Mouse (Mus musculus): Measurements from ENCODE around the gene Tas2r117. TPM values are rescaled to one million over a fixed set of nuclear protein-coding genes. Genes with fewer than 3 reads are reported as not detected.

Gene Tas2r117
- polyA plus RNA-seq (2021; fragmentation: Nextera tagmentation): not detected in 2 replicates
- long read RNA-seq, experiment 1: 0 reads
- long read RNA-seq, experiment 2: 0 reads

DNA sequence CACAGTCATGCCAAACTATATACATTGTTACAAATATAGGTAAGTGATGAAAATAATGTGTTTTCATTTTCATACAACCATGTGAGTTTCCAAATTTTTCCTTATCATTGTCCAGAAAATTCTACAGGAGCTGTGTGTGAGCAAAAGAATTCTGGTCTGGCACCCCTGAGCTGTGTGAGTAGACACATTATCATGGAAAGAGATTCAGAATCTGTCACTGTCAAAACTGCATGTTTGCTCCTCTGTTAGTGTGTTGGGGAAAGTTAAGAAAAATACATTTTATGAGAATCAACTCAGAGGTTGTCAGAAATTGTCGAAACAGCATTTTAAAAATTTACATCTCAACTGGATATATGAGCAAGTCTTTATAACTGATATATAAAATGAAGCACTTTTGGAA lies at the start of gene Tas2r117:
Gene Tas2r117, plus strand, starts transcription at position 301 of the 400 bp plus-strand sequence.

DNA sequence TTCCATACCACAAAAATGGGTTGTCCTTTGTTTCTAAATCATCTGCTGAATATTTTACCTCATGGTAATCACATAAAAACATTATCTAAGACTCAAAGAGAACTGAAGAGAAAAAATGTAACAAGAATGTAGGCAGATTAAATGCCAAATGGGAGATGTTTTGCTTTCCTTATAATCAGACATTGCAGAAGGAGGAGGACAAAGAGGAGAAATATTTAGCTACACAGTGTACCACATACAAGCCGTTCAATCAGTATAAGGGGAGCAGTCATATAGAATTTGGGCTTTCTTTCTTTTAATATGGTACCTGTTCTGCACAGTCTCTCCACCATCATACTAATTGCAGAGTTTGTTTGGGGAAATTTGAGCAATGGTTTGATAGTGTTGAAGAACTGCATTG lies 48.2 kb upstream of the Tas2r117 start, which contains the start of gene Tas2r124:
Gene Tas2r124, plus strand, starts transcription at position 301 of the 400 bp plus-strand sequence.

DNA sequence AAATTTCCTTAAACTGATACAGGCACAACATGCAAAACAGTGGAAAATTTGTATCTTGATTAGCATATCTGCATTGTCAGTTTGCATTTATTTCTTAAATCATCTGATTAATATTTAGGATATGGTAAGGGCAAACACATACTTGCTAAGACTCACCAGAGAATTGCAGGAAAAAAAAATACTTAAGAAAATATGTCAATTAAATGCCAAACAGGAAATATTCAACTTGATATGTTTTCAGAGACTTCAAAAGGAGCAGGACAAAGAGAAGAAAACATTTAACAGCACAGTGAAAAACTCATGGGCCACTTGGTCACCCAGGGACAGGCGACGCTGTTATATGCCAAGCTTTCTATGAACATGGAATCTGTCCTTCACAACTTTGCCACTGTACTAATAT lies 40.8 kb upstream of the Tas2r117 start, which contains the start of gene Tas2r102:
Gene Tas2r102, plus strand, starts transcription at position 301 of the 400 bp plus-strand sequence.

DNA sequence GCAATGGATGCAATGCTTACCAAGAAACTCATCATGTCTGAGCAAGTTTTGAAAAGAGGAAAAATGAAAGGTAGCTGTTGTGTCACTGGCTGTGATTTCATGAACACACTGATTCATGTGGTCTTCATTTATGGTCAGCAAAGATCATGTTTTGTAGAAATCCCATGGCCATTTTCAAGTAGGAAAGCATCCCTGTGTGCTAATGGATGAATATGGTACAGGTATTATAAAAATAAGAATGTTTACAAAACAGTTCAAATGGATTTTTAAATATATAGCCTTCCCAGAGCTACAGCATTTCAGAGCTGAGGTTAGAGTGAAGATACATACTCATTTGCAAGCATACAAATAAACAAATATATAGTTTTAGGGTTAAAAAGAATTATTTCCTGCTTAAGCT lies 24.6 kb upstream of the Tas2r117 start, which contains the start of gene Tas2r136:
Gene Tas2r136, minus strand, starts transcription at position 101 of the 400 bp plus-strand sequence.

DNA sequence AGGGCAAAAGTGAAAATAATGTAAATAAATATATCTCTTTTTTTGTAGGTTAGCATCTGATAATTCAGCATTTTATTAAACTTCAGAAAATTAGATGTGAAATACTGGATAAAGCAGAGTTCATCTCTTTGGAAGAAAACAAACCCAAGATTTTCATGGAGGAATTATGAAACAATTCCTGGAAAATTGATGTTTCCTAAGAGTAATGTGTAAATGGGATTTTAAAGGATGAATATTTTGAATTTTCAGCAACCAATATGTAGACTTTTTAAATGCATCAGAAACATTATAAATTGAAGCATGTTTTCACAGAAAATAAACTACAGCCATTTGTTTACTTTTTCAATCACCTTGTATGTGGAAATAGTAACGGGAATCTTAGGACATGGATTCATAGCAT lies 44.2 kb downstream of the Tas2r117 start, which contains the start of gene Tas2r123:
Gene Tas2r123, plus strand, starts transcription at position 301 of the 400 bp plus-strand sequence.

Other genes with a start within 250 kb of the Tas2r117 start
- gene Prh1, start 233.0 kb upstream of the Tas2r117 start, polyA plus RNA-seq (2021; fragmentation: Nextera tagmentation): not detected in 2 replicates
- not detected in 2 replicates for gene Prp2, start 206.9 kb upstream of the Tas2r117 start, polyA plus RNA-seq (2021; fragmentation: Nextera tagmentation)
- gene A630073D07Rik, start 151.3 kb upstream of the Tas2r117 start, polyA plus RNA-seq (2021; fragmentation: Nextera tagmentation): not detected in 2 replicates
- not detected in 2 replicates for gene Tas2r120, start 145.9 kb upstream of the Tas2r117 start, polyA plus RNA-seq (2021; fragmentation: Nextera tagmentation)
- not detected in 2 replicates for gene Tas2r121, start 101.8 kb upstream of the Tas2r117 start, polyA plus RNA-seq (2021; fragmentation: Nextera tagmentation)
- not detected in 2 replicates for gene Tas2r122, start 90.9 kb upstream of the Tas2r117 start, polyA plus RNA-seq (2021; fragmentation: Nextera tagmentation)
- gene Tas2r115, start 64.8 kb upstream of the Tas2r117 start, polyA plus RNA-seq (2021; fragmentation: Nextera tagmentation): not detected in 2 replicates
- not detected in 2 replicates for gene Tas2r124, start 48.1 kb upstream of the Tas2r117 start, polyA plus RNA-seq (2021; fragmentation: Nextera tagmentation)
- not detected in 2 replicates for gene Tas2r102, start 40.7 kb upstream of the Tas2r117 start, polyA plus RNA-seq (2021; fragmentation: Nextera tagmentation)
- not detected in 2 replicates for gene Tas2r136, start 24.7 kb upstream of the Tas2r117 start, polyA plus RNA-seq (2021; fragmentation: Nextera tagmentation)
- not detected in 2 replicates for gene Tas2r123, start 44.3 kb downstream of the Tas2r117 start, polyA plus RNA-seq (2021; fragmentation: Nextera tagmentation)
- gene Tas2r116, start 52.6 kb downstream of the Tas2r117 start, polyA plus RNA-seq (2021; fragmentation: Nextera tagmentation): not detected in 2 replicates
- gene Tas2r110, start 65.2 kb downstream of the Tas2r117 start, polyA plus RNA-seq (2021; fragmentation: Nextera tagmentation): not detected in 2 replicates
- not detected in 2 replicates for gene Tas2r113, start 90.2 kb downstream of the Tas2r117 start, polyA plus RNA-seq (2021; fragmentation: Nextera tagmentation)
- gene Tas2r125, start 106.8 kb downstream of the Tas2r117 start, polyA plus RNA-seq (2021; fragmentation: Nextera tagmentation): not detected in 2 replicates
- gene Tas2r129, start 148.3 kb downstream of the Tas2r117 start, polyA plus RNA-seq (2021; fragmentation: Nextera tagmentation): not detected in 2 replicates
- not detected in 2 replicates for gene Tas2r131, start 155.1 kb downstream of the Tas2r117 start, polyA plus RNA-seq (2021; fragmentation: Nextera tagmentation)
- not detected in 2 replicates for gene Tas2r109, start 178.1 kb downstream of the Tas2r117 start, polyA plus RNA-seq (2021; fragmentation: Nextera tagmentation)
- gene Tas2r103, start 234.3 kb downstream of the Tas2r117 start, polyA plus RNA-seq (2021; fragmentation: Nextera tagmentation): not detected in 2 replicates

Data from layer of hippocampus, adult 6 months (tissue).